In the genomic region with DNA sequence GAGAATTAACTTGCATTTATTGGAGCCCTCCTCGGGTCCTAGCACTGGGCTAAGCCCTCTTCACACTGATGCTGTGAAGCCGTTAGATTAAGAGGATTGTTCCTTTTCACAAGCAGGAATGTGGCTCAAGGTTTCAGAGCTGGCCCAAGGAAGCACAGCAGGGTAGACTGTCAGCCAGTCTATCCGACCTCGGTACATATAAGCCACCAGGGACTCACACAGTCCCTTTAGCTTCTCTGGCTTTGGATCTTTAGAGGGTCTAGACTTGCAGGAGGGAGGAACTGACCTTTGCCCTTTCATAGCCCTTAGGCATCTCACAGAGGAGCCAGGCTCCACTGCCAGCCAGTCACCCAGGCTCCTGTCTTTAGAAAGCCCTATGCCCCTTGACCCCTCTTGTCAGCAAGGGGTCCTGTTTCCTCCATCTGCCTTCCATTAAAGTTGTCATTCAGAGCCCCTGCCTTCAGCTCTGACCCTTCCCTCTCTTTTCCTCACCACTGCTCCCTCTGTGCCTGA, we compare ENCODE assay signal across 8 mouse cellular contexts. TPM values are rescaled to one million over a fixed set of nuclear protein-coding genes. Genes with fewer than 3 reads are reported as not detected.
DNase-seq lines count a peak whose midpoint lies in the region; ATAC-seq and TF ChIP-seq lines count a peak whose summit lies in the region.

Asb6 (minus strand) TSS at position 51 of the 513 bp plus-strand sequence.

- no peaks in the 10 kb centered on the region for H3K36me3 ChIP-seq in testis, adult 2 months (ENCODE audit: control insufficient read depth, insufficient read depth, low read length)
- peaks cover 6% of the 10 kb centered on the region for H3K36me3 ChIP-seq in hindbrain, postnatal 0 days (ENCODE audit: insufficient read depth, low read length)

- TF ChIP-seq CTCF in testis, adult 2 months (IDR thresholded peaks at IDR 0.05; ENCODE audit: control insufficient read depth, insufficient read depth, insufficient replicate concordance, low read depth, low read length), result no peak
- TF ChIP-seq CTCF in hindbrain, postnatal 0 days (IDR thresholded peaks at IDR 0.05; ENCODE audit: low read depth), result no peak

- ATAC-seq in hindbrain, postnatal 0 days, result no peak

- 16% methylated on average over 4 of the region's 4 CpGs for WGBS in hindbrain, postnatal 0 days

- no peak within 1 kb of the TSS for H3K4me3 ChIP-seq in testis, adult 2 months (ENCODE audit: control insufficient read depth, low read depth, low read length)
- H3K4me3 ChIP-seq in hindbrain, postnatal 0 days (ENCODE audit: low read length), result no peak within 1 kb of the TSS

- TF ChIP-seq POLR2A in testis, adult 2 months (IDR thresholded peaks at IDR 0.05; ENCODE audit: control insufficient read depth, low read depth, low read length), result no peak

- H3K27me3 ChIP-seq in testis, adult 2 months (ENCODE audit: control insufficient read depth, insufficient read depth, low read length), result no peaks in the 10 kb centered on the region
- H3K27me3 ChIP-seq in hindbrain, postnatal 0 days (ENCODE audit: insufficient read depth, low read length), result no peaks in the 10 kb centered on the region

- H3K9me3 ChIP-seq in hindbrain, postnatal 0 days (ENCODE audit: low read length), result no peaks in the 10 kb centered on the region

- peaks cover 17% of the 10 kb centered on the region for H3K4me1 ChIP-seq in testis, adult 2 months (ENCODE audit: control insufficient read depth, insufficient read depth, low read length)
- 0 out of 2 replicates have a peak, but pooled peaks cover 6% of the 10 kb centered on the region for H3K4me1 ChIP-seq in hindbrain, postnatal 0 days (ENCODE audit: insufficient read depth, low read length)

- no peak within 1 kb of the TSS for H3K9ac ChIP-seq in hindbrain, postnatal 0 days (replicated peaks; ENCODE audit: low read length)

- DNase-seq in adrenal gland, adult 18-20 months (ENCODE audit: low spot score in 2 of 2), result no peak
- DNase-seq in adrenal gland, adult (ENCODE audit: inconsistent age in 2 of 2, low spot score in 1 of 2), result no peak
- no peak for DNase-seq in testis, postnatal 10 days (ENCODE audit: low spot score)
- no peak for DNase-seq in hindbrain, postnatal 0 days (ENCODE audit: low spot score)
- DNase-seq in mesoderm, embryonic 11.5 days (ENCODE audit: low read depth, low spot score), result peak; percentile 60
- DNase-seq in frontal cortex, postnatal 25 days (ENCODE audit: low spot score in 2 of 2), result no peak
- no peak for DNase-seq in cerebellum, adult 9-11 months

- no peak within 1 kb of the TSS for H3K4me2 ChIP-seq in hindbrain, postnatal 0 days (ENCODE audit: low read depth, low read length)

- no peak within 1 kb of the TSS for H3K27ac ChIP-seq in testis, adult 2 months (ENCODE audit: control insufficient read depth, insufficient read depth, low read depth, low read length)
- no peak within 1 kb of the TSS for H3K27ac ChIP-seq in hindbrain, postnatal 0 days

RNA-seq across cellular contexts. Expression of gene Asb6, which starts in this region (rescaled TPM):
- total RNA-seq in adrenal gland, adult 18-20 months (2021), result 10 to 100 TPM; 27.1 to 33.8 TPM
- 9.3 and 10.5 TPM in 2 replicates for polyA plus RNA-seq in testis, adult 2 months (2012; rRNA removed)
- total RNA-seq in hindbrain, postnatal 0 days (2014; rRNA removed), result 49.1 and 53.5 TPM in 2 replicates
- 36.6 and 37.4 TPM in 2 replicates for polyA plus RNA-seq in hindbrain, postnatal 0 days (2015; fragmentation: Nextera tagmentation; extraction: Ambion mirVana)
